Mouse (Mus musculus) ES-Bruce4 (cell line): ENCODE results near the gene Sidt2.

Experiments
- CTCF ChIP-seq: IDR thresholded peaks from one replicate; pipeline ENCODE4 v1.8.1; 2011; ENCODE audit warnings: low read depth, low read length
- POLR2A ChIP-seq: IDR thresholded peaks from one replicate; pipeline ENCODE4 v1.8.1; 2011; ENCODE audit warnings: low read length; ENCODE audit not compliant: insufficient read depth

- TF ChIP-seq POLR2A (no peak), CTCF (no peak)
Measured at GRCm38 (mm10) chr9:45915659-45916058, 39.4 kb downstream of the Sidt2 start.
